Mouse (Mus musculus) neural tube, embryonic 12.5 days (tissue): ENCODE measurements at regions not wholly inside any gene's neighbourhood (a gene's known extent, or its start where the extent isn't known, plus 50 kb on each side); places are given as distances from the start of the nearest gene placed in this dataset.

ENCODE experiments used
- ATAC-seq: fragments of 200-750 bp; cut with Nextera tagmentation; 2 replicates; pipeline ENCODE4 v1.8.0; 2017; ENCODE audit warnings: low read depth, mild to moderate bottlenecking, moderate TSS enrichment, moderate library complexity; ENCODE audit not compliant: low FRiP score
- H3K27ac ChIP-seq: fragments of 300-500 bp; sonication (generic); 2 replicates; pipeline ENCODE4 v1.5.1; 2016
- H3K27me3 ChIP-seq: fragments of 300-500 bp; sonication (generic); replicated peaks from 2 replicates; pipeline ENCODE4 v1.6.1; 2016; ENCODE audit warnings: mild to moderate bottlenecking
- H3K36me3 ChIP-seq: fragments of 300-500 bp; sonication (generic); 2 replicates; pipeline ENCODE4 v1.6.1; 2016; ENCODE audit warnings: mild to moderate bottlenecking
- H3K4me1 ChIP-seq: fragments of 300-500 bp; sonication (generic); 2 replicates; pipeline ENCODE4 v1.6.1; 2016
- H3K4me2 ChIP-seq: fragments of 300-500 bp; sonication (generic); replicated peaks from 2 replicates; pipeline ENCODE4 v1.6.1; 2016; ENCODE audit warnings: mild to moderate bottlenecking
- H3K4me3 ChIP-seq: fragments of 300-500 bp; sonication (generic); 2 replicates; pipeline ENCODE4 v1.5.1; 2016
- H3K9ac ChIP-seq: fragments of 300-500 bp; sonication (generic); 2 replicates; pipeline ENCODE4 v1.6.1; 2016; ENCODE audit warnings: mild to moderate bottlenecking
- H3K9me3 ChIP-seq: fragments of 300-500 bp; sonication (generic); 2 replicates; pipeline ENCODE4 v1.6.1; 2016; ENCODE audit warnings: mild to moderate bottlenecking
- WGBS: fragments of 180-500 bp; shearing (Covaris S2); methylation state at CpG from one replicate; pipeline ENCODE4 v1.1.7; 2016; 5-methylcytosine and 5-hydroxymethylcytosine counted together

GRCm38 (mm10) chr4:105604607-105605006, 185.1 kb upstream of the Gm12728 start:
- no peak for ATAC-seq
- Histone ChIP-seq H3K9ac (no peak overlapping the region), H3K4me1 (no peaks in the 10 kb centered on the region), H3K4me3 (no peak overlapping the region), H3K27ac (no peak overlapping the region), H3K9me3 (no peaks in the 10 kb centered on the region), H3K36me3 (no peaks in the 10 kb centered on the region), H3K4me2 (no peak overlapping the region), H3K27me3 (no peaks in the 10 kb centered on the region)
- WGBS = 89% methylated on average over 2 of the region's 2 CpGs

- 27% methylated on average over 5 of the region's 5 CpGs for WGBS
These were observed 182.9 kb upstream of the Gm12728 start for GRCm38 (mm10) chr4:105606731-105607130.

GRCm38 (mm10) chr4:105610917-105611316, 178.8 kb upstream of the Gm12728 start:
- H3K4me2 ChIP-seq = no peak overlapping the region
- no peak for ATAC-seq
- WGBS = 81% methylated on average over 6 of the region's 6 CpGs
- H3K36me3 ChIP-seq = no peaks in the 10 kb centered on the region
- no peaks in the 10 kb centered on the region for H3K27me3 ChIP-seq
- no peaks in the 10 kb centered on the region for H3K9me3 ChIP-seq
- H3K4me3 ChIP-seq = no peak overlapping the region
- H3K27ac ChIP-seq = no peak overlapping the region
- no peak overlapping the region for H3K9ac ChIP-seq
- no peaks in the 10 kb centered on the region for H3K4me1 ChIP-seq

More at GRCm38 (mm10) chr4:105606731-105607130, 182.9 kb upstream of the Gm12728 start:
- no peak overlapping the region for H3K4me2 ChIP-seq
- no peaks in the 10 kb centered on the region for H3K27me3 ChIP-seq
- no peak overlapping the region for H3K4me3 ChIP-seq
- no peaks in the 10 kb centered on the region for H3K9me3 ChIP-seq
- H3K27ac ChIP-seq = no peak overlapping the region
- H3K36me3 ChIP-seq = no peaks in the 10 kb centered on the region
- no peak overlapping the region for H3K9ac ChIP-seq
- peak; percentile 81 for ATAC-seq
- H3K4me1 ChIP-seq = no peaks in the 10 kb centered on the region

GRCm38 (mm10) chr4:105614390-105614789, 175.3 kb upstream of the Gm12728 start:
- Histone ChIP-seq H3K27ac (no peak overlapping the region), H3K4me2 (no peak overlapping the region), H3K27me3 (no peaks in the 10 kb centered on the region), H3K9me3 (no peaks in the 10 kb centered on the region), H3K9ac (no peak overlapping the region), H3K4me1 (no peaks in the 10 kb centered on the region), H3K36me3 (no peaks in the 10 kb centered on the region), H3K4me3 (no peak overlapping the region)
- 89% methylated on average over 2 of the region's 2 CpGs for WGBS
- no peak for ATAC-seq

GRCm38 (mm10) chr4:105626371-105627320, 163.0 kb upstream of the Gm12728 start:
- WGBS = 87% methylated on average over 14 of the region's 14 CpGs
- Histone ChIP-seq H3K4me3 (no peak overlapping the region), H3K36me3 (no peaks in the 10 kb centered on the region), H3K27ac (no peak overlapping the region), H3K4me2 (no peak overlapping the region), H3K4me1 (no peaks in the 10 kb centered on the region), H3K9ac (no peak overlapping the region), H3K27me3 (no peaks in the 10 kb centered on the region), H3K9me3 (no peaks in the 10 kb centered on the region)
- ATAC-seq = no peak

GRCm38 (mm10) chr4:105629581-105629980, 160.1 kb upstream of the Gm12728 start:
- Histone ChIP-seq H3K27ac (no peak overlapping the region), H3K36me3 (no peaks in the 10 kb centered on the region), H3K4me1 (no peaks in the 10 kb centered on the region), H3K4me2 (no peak overlapping the region), H3K4me3 (no peak overlapping the region), H3K9me3 (no peaks in the 10 kb centered on the region), H3K27me3 (no peaks in the 10 kb centered on the region), H3K9ac (no peak overlapping the region)
- 96% methylated on average over 4 of the region's 4 CpGs for WGBS
- no peak for ATAC-seq

- Histone ChIP-seq H3K9ac (no peak overlapping the region), H3K4me1 (no peaks in the 10 kb centered on the region), H3K36me3 (no peaks in the 10 kb centered on the region), H3K27me3 (no peaks in the 10 kb centered on the region), H3K4me3 (no peak overlapping the region), H3K4me2 (no peak overlapping the region), H3K9me3 (no peaks in the 10 kb centered on the region), H3K27ac (no peak overlapping the region)
- no peak for ATAC-seq
- 88% methylated on average over 11 of the region's 11 CpGs for WGBS
These were observed 158.9 kb upstream of the Gm12728 start for GRCm38 (mm10) chr4:105630595-105631369.

GRCm38 (mm10) chr4:105632581-105633358, 156.9 kb upstream of the Gm12728 start:
- Histone ChIP-seq H3K36me3 (no peaks in the 10 kb centered on the region), H3K9me3 (no peaks in the 10 kb centered on the region), H3K4me1 (no peaks in the 10 kb centered on the region), H3K4me3 (no peak overlapping the region), H3K27me3 (no peaks in the 10 kb centered on the region), H3K9ac (no peak overlapping the region), H3K4me2 (no peak overlapping the region), H3K27ac (no peak overlapping the region)
- no peak for ATAC-seq
- 78% methylated on average over 7 of the region's 7 CpGs for WGBS

- H3K36me3 ChIP-seq = no peaks in the 10 kb centered on the region
- no peaks in the 10 kb centered on the region for H3K4me1 ChIP-seq
- no peak overlapping the region for H3K27ac ChIP-seq
- H3K4me3 ChIP-seq = no peak overlapping the region
- ATAC-seq = no peak
- H3K9me3 ChIP-seq = no peaks in the 10 kb centered on the region
- no peaks in the 10 kb centered on the region for H3K27me3 ChIP-seq
- H3K9ac ChIP-seq = no peak overlapping the region
- 90% methylated on average over 3 of the region's 3 CpGs for WGBS
- H3K4me2 ChIP-seq = no peak overlapping the region
These were observed 155.9 kb upstream of the Gm12728 start for GRCm38 (mm10) chr4:105633789-105634188.

- Histone ChIP-seq H3K27ac (no peak overlapping the region), H3K4me1 (no peaks in the 10 kb centered on the region), H3K9me3 (no peaks in the 10 kb centered on the region), H3K4me2 (no peak overlapping the region), H3K36me3 (no peaks in the 10 kb centered on the region), H3K27me3 (no peaks in the 10 kb centered on the region), H3K9ac (no peak overlapping the region), H3K4me3 (no peak overlapping the region)
- ATAC-seq = no peak
- 76% methylated on average over 4 of the region's 4 CpGs for WGBS
These were observed 148.9 kb upstream of the Gm12728 start for GRCm38 (mm10) chr4:105640793-105641192.

GRCm38 (mm10) chr4:105641582-105641981, 148.1 kb upstream of the Gm12728 start:
- no peaks in the 10 kb centered on the region for H3K4me1 ChIP-seq
- WGBS = 86% methylated on average over 4 of the region's 4 CpGs
- no peak overlapping the region for H3K4me2 ChIP-seq
- H3K27ac ChIP-seq = no peak overlapping the region
- H3K27me3 ChIP-seq = no peaks in the 10 kb centered on the region
- H3K9ac ChIP-seq = no peak overlapping the region
- no peaks in the 10 kb centered on the region for H3K36me3 ChIP-seq
- H3K4me3 ChIP-seq = no peak overlapping the region
- no peaks in the 10 kb centered on the region for H3K9me3 ChIP-seq
- ATAC-seq = no peak
